20 mouse cellular contexts compared by ENCODE assay signal in genomic region chr7:34739371-34739770, GRCm38 (mm10).
"Had no signal": no experiment of that assay in that cellular context is flagged by ENCODE, and none has a peak within 500 bp of the region (broad histone marks: within the 10 kb centered on the region; RNA-seq: fewer than 3 reads in every experiment).

No protein-coding gene starts in this region.

- H3K9ac ChIP-seq: limb, embryonic 13.5 days; liver, embryonic 12.5 days; liver, embryonic 15.5 days; midbrain, embryonic 12.5 days; midbrain, embryonic 15.5 days; neural tube, embryonic 12.5 days; neural tube, embryonic 15.5 days had no signal

- H3K4me2 ChIP-seq: limb, embryonic 13.5 days; liver, embryonic 12.5 days; liver, embryonic 15.5 days; midbrain, embryonic 12.5 days; midbrain, embryonic 15.5 days; neural tube, embryonic 12.5 days; neural tube, embryonic 15.5 days had no signal

- H3K27me3 ChIP-seq: limb, embryonic 13.5 days; liver, embryonic 12.5 days; liver, embryonic 15.5 days; midbrain, embryonic 12.5 days; midbrain, embryonic 15.5 days; neural tube, embryonic 12.5 days; neural tube, embryonic 15.5 days had no signal

- ATAC-seq: liver, embryonic 12.5 days; midbrain, embryonic 15.5 days had no signal

- H3K9me3 ChIP-seq: limb, embryonic 10.5 days; limb, embryonic 13.5 days; liver, embryonic 12.5 days; liver, embryonic 15.5 days; midbrain, embryonic 12.5 days; midbrain, embryonic 15.5 days; neural tube, embryonic 12.5 days; neural tube, embryonic 15.5 days had no signal

- DNase-seq: kidney, adult 18-20 months; kidney, adult 9 months; kidney, postnatal 10 days; kidney, postnatal 36 days; liver; lung, adult 18-20 months; right cerebral cortex, adult 18-20 months; right cerebral cortex, postnatal 14 days; right cerebral cortex, postnatal 4 days; thymus, adult 18-20 months; thymus, postnatal 36 days had no signal

- H3K4me1 ChIP-seq: liver, embryonic 12.5 days; liver, embryonic 15.5 days; midbrain, embryonic 12.5 days; neural tube, embryonic 12.5 days; neural tube, embryonic 15.5 days had no signal

- H3K27ac ChIP-seq: limb, embryonic 10.5 days; limb, embryonic 13.5 days; liver, embryonic 12.5 days; liver, embryonic 15.5 days; macrophage; midbrain, embryonic 12.5 days; midbrain, embryonic 15.5 days; neural tube, embryonic 12.5 days; neural tube, embryonic 15.5 days had no signal

- H3K36me3 ChIP-seq: limb, embryonic 10.5 days; limb, embryonic 13.5 days; liver, embryonic 12.5 days; liver, embryonic 15.5 days; midbrain, embryonic 12.5 days; midbrain, embryonic 15.5 days; neural tube, embryonic 12.5 days; neural tube, embryonic 15.5 days had no signal

- H3K4me3 ChIP-seq: limb, embryonic 10.5 days; limb, embryonic 13.5 days; liver, embryonic 12.5 days; liver, embryonic 15.5 days; midbrain, embryonic 12.5 days; midbrain, embryonic 15.5 days; neural tube, embryonic 12.5 days; neural tube, embryonic 15.5 days had no signal
